Mouse (Mus musculus): Measurements from ENCODE around the gene Tspan33.
A peak's percentile ranks its signal among the peaks of the same experiment; 100 is the strongest.

The Tspan33 gene

DNA sequence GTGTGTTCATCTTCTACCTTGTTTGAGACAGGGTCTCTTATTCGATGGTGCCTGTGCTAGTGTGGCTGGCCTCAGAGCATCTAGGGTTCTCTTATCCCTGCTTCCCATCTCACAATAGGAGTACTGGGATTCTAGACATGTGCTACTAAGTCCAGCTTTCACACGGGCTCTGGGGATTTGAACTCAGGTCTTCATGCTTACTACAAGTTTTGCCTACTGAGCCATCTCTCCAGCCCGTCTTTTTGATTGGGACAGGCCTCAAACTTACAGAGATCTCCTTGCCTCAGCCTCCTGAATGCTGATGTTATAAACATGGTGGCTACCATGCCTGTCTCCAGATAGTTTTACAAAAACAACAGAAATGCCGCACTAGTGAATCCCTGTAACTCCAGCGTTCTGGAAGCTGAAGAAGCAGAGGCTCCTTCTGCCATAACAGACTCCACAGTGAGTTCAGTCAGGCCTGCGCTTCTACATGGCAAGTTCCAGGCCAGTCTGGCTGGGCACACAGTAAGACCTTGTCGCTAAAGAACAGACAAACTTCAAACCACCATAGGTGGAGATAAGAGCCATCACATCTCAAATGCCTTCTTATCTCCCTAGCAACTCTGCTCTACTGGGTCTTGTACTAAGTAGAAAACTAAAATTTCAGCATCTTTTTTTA, 5.2 kb downstream of the Tspan33 start:
- no peak for DNase-seq (ENCODE audit: low spot score)

- DNase-seq (ENCODE audit: low spot score), result no peak
Measured at GRCm38 (mm10) chr6:29701051-29701450, 7.0 kb downstream of the Tspan33 start.

- no peak for DNase-seq (ENCODE audit: low spot score)
Measured at GRCm38 (mm10) chr6:29702126-29702525, 8.1 kb downstream of the Tspan33 start.

- no peak for DNase-seq (ENCODE audit: low spot score)
Measured at GRCm38 (mm10) chr6:29704143-29704542, 10.1 kb downstream of the Tspan33 start.

DNA sequence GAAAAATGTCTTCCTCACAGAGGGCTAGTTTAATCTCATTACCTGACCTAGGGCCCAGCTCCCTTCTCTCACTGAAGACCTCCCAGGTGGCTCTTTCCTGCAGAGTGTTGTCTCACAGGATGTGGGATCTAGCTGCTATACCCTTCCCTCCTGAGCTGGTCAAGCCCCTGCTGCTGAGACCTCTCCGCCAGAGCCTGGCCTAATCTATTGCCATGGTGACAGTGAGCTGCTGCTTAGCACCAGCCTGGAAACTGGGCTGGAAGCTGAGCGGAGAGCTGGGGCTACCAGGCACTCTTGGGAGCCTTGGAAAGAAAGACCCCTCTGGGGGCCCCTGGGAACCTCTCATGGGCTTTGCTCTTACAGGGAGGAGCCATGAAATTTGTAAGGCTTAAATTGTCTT, 13.9 kb downstream of the Tspan33 start:
- DNase-seq (ENCODE audit: low spot score), result no peak

GRCm38 (mm10) chr6:29711318-29711717, 17.3 kb downstream of the Tspan33 start:
- no peak for DNase-seq (ENCODE audit: low spot score)

DNA sequence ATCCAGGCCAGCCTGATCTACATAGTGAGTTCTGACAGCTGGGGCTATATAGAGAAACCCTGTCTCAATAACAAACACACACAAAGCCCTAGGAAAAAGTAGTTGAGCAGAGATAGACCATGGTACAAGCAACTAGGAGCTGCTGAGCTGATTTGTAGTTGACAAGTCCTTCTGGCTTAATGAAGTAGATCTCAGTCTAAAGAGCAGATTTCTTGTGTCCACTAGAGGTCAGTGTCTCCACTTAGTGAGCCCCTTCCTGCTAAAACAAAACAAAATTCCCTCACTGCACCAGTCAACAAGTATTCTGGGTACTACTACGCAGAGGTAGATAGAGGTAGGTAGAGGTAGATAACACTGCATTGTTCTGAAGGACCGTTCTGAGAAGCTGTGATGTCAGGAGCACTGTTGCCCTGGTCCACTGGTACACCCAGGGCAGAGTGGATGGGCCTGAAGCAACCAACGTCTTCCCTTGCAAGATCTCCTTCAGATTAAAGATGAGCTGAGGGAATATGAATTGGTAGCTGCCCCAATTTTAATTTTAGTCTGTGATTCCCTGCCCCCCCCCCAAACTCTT, 18.1 kb downstream of the Tspan33 start:
- DNase-seq (ENCODE audit: low spot score), result no peak

DNA sequence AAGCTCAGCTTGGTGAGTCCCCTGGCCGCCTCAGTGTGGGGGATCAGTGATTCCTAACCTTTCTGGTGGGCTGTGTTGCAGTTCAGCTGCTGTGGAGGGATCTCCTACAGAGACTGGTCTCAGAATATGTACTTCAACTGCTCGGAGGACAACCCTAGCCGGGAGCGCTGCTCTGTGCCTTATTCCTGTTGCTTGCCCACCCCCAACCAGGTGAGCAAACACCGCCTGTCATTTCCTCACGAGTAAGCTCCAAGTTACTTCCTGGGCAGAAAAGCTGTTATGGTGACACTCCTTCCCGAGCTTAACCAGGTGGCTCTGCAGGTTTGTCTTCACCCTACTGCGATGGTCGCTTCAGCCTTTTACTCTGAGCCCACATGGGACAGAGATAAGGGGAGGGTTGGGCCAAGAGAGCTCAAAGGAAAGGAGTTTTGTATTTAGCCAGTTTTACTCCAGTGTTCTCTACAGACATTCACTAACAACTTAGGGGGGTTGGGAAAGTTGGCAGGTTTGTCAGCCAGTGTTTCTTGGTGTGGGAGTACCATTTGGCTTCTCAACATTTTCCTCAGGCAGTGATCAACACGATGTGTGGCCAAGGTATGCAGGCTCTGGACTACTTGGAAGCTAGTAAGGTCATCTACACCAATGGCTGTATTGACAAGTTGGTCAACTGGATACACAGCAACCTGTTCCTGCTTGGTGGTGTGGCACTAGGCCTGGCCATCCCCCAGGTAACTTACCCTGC, 22.8 kb downstream of the Tspan33 start:
- no peak for DNase-seq (ENCODE audit: low spot score)

GRCm38 (mm10) chr6:29717541-29717940, 23.5 kb downstream of the Tspan33 start:
- DNase-seq (ENCODE audit: low spot score), result no peak

DNA sequence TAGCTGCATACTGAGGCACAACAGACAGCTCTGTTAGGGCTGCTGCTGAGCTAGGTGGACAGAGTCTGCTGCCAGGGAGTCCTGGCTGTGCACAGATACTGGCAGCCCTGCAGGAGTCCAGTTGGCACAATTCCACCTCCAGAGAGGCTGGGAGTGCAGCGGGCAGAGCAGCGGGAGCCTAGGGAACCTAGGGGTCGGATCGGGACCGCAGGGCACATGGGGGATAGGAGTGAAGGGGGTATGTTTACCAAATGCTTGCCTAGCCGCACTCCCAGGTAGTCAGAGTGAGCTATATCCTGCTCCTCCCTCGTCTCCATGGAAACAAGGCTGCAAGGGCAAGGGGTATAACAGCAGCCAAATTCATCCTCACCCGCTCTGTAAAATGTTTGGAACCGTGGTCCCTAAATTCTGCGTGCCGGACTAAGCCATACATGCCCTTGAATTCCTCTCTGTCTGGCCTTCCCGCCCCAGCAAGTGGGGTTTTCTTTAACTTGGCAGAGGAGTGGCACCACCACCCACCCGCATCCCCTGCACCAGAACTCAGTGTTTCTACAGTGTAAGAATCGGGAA, 24.0 kb downstream of the Tspan33 start:
- no peak for DNase-seq (ENCODE audit: low spot score)

DNA sequence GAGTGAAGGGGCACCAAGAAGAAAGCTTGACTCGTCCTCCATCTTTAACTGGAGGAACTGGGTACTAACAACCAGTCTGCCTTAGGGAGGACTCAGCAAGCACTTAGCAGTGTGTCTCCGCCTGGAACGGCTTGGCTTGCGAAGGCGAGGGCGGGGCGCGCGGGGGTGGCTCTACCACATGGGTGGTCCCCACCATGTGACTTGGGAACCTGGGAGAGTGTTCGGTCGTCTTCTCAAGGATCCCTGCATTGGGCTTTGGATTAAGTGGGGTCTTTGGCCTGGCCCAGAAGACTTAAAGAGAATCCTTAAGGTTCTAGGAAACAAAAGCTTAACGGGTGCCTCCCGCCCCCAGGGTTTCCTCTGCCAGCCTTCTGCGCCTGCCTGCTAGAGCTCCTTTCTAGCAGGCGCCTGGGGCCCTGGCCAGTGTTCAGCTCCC, 24.9 kb downstream of the Tspan33 start:
- DNase-seq (ENCODE audit: low spot score), result peak; percentile 55

GRCm38 (mm10) chr6:29721890-29722289, 27.9 kb downstream of the Tspan33 start:
- no peak for DNase-seq (ENCODE audit: low spot score)

DNA sequence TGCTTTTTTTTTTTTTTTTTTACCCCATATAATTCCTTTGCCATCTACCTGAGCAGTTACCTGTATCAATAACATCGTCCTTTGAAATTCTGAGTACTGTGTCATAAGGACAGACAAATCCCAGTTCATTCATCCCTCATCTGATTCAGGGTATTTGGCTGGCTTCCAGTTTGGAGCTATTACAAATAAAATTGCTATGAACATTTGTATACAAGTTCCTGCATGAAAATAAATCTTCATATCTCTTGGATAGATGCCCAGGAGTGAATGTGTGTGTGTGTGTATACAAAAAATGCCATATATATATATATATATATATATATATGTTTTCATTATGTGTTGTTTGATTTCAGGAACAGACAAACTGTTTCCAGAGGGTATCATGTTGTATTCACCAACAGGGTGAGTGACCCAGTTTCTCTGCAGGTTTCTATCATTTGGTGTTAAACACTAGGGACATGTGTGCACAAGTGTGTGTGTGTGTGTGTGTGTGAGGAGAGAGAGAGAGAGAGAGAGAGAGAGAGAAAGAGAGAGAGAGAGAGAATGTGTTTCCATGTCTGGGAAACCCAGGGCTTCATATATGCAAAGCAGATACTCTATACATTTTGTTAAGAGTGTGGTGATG, 32.7 kb downstream of the Tspan33 start:
- DNase-seq (ENCODE audit: low spot score), result no peak

GRCm38 (mm10) chr6:29728035-29728434, 34.0 kb downstream of the Tspan33 start:
- DNase-seq (ENCODE audit: low spot score), result no peak

- DNase-seq (ENCODE audit: low spot score), result no peak
Measured at GRCm38 (mm10) chr6:29729491-29729890, 35.5 kb downstream of the Tspan33 start.

- peak; percentile 76 for DNase-seq (ENCODE audit: low spot score)
Measured at GRCm38 (mm10) chr6:29735336-29735688, 41.3 kb downstream of the Tspan33 start, which contains the start of gene Smo. Gene Smo (plus strand): TSS chr6:29735503.

DNA sequence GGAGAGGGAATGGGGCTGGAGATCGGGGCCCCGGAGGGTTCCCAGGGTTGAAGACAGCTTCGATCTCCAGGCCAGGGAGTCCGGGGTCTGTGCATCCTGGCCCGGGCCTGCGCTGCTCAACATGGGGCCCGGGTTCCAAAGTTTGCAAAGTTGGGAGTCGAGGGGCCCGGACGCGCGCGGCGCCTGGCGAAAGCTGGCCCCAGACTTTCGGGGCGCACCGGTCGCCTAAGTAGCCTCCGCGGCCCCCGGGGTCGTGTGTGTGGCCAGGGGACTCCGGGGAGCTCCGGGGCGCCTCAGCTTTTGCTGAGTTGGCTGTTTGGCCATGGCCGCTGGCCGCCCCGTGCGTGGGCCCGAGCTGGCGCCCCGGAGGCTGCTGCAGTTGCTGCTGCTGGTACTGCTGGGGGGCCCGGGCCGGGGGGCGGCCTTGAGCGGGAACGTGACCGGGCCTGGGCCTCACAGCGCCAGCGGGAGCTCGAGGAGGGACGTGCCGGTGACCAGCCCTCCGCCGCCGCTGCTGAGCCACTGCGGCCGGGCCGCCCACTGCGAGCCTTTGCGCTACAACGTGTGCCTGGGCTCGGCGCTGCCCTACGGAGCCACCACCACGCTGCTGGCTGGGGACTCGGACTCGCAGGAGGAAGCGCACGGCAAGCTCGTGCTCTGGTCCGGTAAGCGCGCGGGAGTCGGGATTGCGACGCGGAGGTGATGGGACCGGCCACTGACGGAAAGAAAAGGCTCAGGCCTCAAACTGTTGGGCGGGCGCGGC, 41.8 kb downstream of the Tspan33 start:
- peak; percentile 60 for DNase-seq (ENCODE audit: low spot score)

GRCm38 (mm10) chr6:29736610-29737458, 42.8 kb downstream of the Tspan33 start:
- no peak for DNase-seq (ENCODE audit: low spot score)

DNA sequence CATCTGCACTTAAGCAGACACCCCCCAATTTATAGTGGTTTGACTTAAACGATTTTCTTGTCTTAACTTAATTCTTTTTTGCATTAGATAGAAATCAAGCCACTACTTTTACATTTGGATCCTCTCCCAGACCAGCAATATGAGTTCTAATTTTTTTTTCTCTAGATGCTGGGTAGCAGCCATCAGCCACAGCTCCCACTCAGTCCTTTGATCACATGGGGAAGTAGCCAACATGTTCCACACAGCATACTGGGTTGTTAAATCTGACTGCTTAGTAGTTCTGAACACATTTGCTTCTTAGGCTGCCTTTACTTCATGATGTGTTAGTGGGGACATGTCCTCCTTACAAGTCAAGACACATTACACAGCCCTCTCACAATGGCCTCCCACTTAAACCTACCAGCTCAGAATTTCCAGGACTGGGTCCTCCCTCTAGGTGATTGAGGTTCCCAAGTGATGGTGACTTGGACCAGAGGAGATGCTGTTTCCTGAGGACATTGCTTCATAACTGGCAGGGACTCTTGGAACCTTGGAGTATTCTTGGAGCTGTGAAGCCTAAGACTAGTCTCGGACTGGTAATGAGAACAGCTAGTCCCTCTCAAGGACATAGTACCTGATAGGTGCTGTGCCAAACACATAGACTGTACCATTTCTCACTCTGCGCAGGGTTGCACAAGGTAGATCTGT, 57.6 kb downstream of the Tspan33 start:
- DNase-seq (ENCODE audit: low spot score), result no peak

DNA sequence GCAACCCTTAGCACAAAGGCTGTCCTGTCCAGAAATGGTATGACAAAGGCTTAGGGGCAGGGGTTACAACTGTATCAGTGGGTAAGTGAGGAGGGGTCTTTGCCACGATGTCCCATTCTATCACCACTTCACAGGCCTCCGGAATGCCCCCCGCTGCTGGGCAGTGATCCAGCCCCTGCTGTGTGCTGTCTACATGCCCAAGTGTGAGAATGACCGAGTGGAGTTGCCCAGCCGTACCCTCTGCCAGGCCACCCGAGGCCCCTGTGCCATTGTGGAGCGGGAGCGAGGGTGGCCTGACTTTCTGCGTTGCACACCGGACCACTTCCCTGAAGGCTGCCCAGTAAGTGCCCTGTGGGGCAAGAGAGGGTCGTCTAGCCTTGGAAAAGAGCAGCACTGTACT, 59.3 kb downstream of the Tspan33 start:
- no peak for DNase-seq (ENCODE audit: low spot score)

Measured in urinary bladder, postnatal 25 days (tissue).